22 mouse cellular contexts compared by ENCODE assay signal in genomic region chr13:53086552-53087282, GRCm38 (mm10).
DNase-seq lines count a peak whose midpoint lies in the region; ATAC-seq and TF ChIP-seq lines count a peak whose summit lies in the region.
"Had no signal": no experiment of that assay in that cellular context is flagged by ENCODE, and none has a peak within 500 bp of the region (broad histone marks: within the 10 kb centered on the region; RNA-seq: fewer than 3 reads in every experiment).

No protein-coding gene starts in this region.

- H3K27me3 ChIP-seq in forebrain, embryonic 15.5 days = no peaks in the 10 kb centered on the region
- no peaks in the 10 kb centered on the region; the same call in 1 of the 2 replicates for H3K27me3 ChIP-seq in forebrain, embryonic 12.5 days
- H3K27me3 ChIP-seq: limb, embryonic 13.5 days; midbrain, embryonic 12.5 days; neural tube, embryonic 13.5 days; Patski had no signal

- no peak for TF ChIP-seq CTCF in gastrocnemius, adult 2 months (IDR thresholded peaks at IDR 0.05)

- H3K9me3 ChIP-seq in forebrain, embryonic 15.5 days = no peaks in the 10 kb centered on the region
- H3K9me3 ChIP-seq in forebrain, embryonic 12.5 days = no peaks in the 10 kb centered on the region
- H3K9me3 ChIP-seq: limb, embryonic 13.5 days; midbrain, embryonic 12.5 days; neural tube, embryonic 13.5 days had no signal

- no peak overlapping the region for H3K9ac ChIP-seq in forebrain, embryonic 15.5 days (replicated peaks)
- H3K9ac ChIP-seq in forebrain, embryonic 12.5 days = no peak overlapping the region
- H3K9ac ChIP-seq: hindbrain, embryonic 14.5 days; limb, embryonic 13.5 days; midbrain, embryonic 12.5 days; neural tube, embryonic 13.5 days had no signal

- WGBS in forebrain, embryonic 15.5 days = 60% methylated on average over 23 of the region's 23 CpGs
- 90% methylated on average over 23 of the region's 23 CpGs for WGBS in forebrain, embryonic 12.5 days

- no peak overlapping the region for H3K4me3 ChIP-seq in forebrain, embryonic 15.5 days
- no peak overlapping the region for H3K4me3 ChIP-seq in forebrain, embryonic 12.5 days (replicated peaks)
- no peak overlapping the region for H3K4me3 ChIP-seq in gastrocnemius, adult 2 months
- H3K4me3 ChIP-seq: limb, embryonic 13.5 days; midbrain, embryonic 12.5 days; neural tube, embryonic 13.5 days had no signal

- ATAC-seq in forebrain, embryonic 15.5 days (replicated peaks) = peak; percentile 66
- ATAC-seq in forebrain, embryonic 12.5 days (ENCODE audit: low FRiP score) = no peak
- ATAC-seq: activated CD4-positive, CD25-positive, alpha-beta regulatory T cell, adult 4 months; intestine, embryonic 16.5 days; Patski had no signal

- H3K4me2 ChIP-seq in forebrain, embryonic 15.5 days (replicated peaks) = no peak overlapping the region
- H3K4me2 ChIP-seq in forebrain, embryonic 12.5 days = no peak overlapping the region
- H3K4me2 ChIP-seq: hindbrain, embryonic 14.5 days; limb, embryonic 13.5 days; midbrain, embryonic 12.5 days; neural tube, embryonic 13.5 days had no signal

- H3K4me1 ChIP-seq in forebrain, embryonic 15.5 days = peaks cover 14% of the 10 kb centered on the region
- H3K4me1 ChIP-seq in forebrain, embryonic 12.5 days = peaks cover 5% of the 10 kb centered on the region; the same call in 1 of the 2 replicates
- H3K4me1 ChIP-seq: midbrain, embryonic 12.5 days had no signal

- intact Hi-C loops in gastrocnemius, adult 2 months (cut with DNase I) = no loop called here

- peak; percentile 58 for DNase-seq in 3T3-L1 (ENCODE audit: low read depth, low spot score)
- peak; percentile 66 for DNase-seq in NIH3T3 (ENCODE audit: low read depth)
- DNase-seq in layer of hippocampus, adult 8-10 months (ENCODE audit: low spot score in 2 of 2) = peak; percentile 40 to 55
- no peak for DNase-seq in gastrocnemius, adult 2 months
- no peak for DNase-seq in spleen, postnatal 14 days (ENCODE audit: low spot score in 2 of 2)
- DNase-seq: adrenal gland, postnatal 25 days; cerebellum, adult 18-20 months; gastrocnemius, postnatal 14 days; heart, adult 18-20 months; heart, postnatal 36 days; lung, postnatal 10 days; right cerebral cortex, adult 18-20 months; thymus, postnatal 36 days had no signal

- H3K27ac ChIP-seq in forebrain, embryonic 15.5 days (replicated peaks) = peak overlapping the region; percentile 81
- no peak overlapping the region for H3K27ac ChIP-seq in forebrain, embryonic 12.5 days
- no peak overlapping the region for H3K27ac ChIP-seq in gastrocnemius, adult 2 months
- H3K27ac ChIP-seq: hindbrain, embryonic 14.5 days; limb, embryonic 13.5 days; midbrain, embryonic 12.5 days; neural tube, embryonic 13.5 days had no signal

- no peaks in the 10 kb centered on the region for H3K36me3 ChIP-seq in forebrain, embryonic 15.5 days
- H3K36me3 ChIP-seq in forebrain, embryonic 12.5 days (replicated peaks) = no peaks in the 10 kb centered on the region
- H3K36me3 ChIP-seq: limb, embryonic 13.5 days; midbrain, embryonic 12.5 days; neural tube, embryonic 13.5 days had no signal

Comparison
In these comparisons a context has a peak if more than half of its experiments do, and no peak if none do; other contexts are left out.
1. DNase-seq: peak in 3T3-L1 (single experiment), NIH3T3 (single experiment) and layer of hippocampus, adult 8-10 months (2 of 2); none in gastrocnemius, adult 2 months (single experiment) and spleen, postnatal 14 days (0 of 2).